Mouse (Mus musculus) testis, postnatal 14 days (tissue): ENCODE results near the gene Il1f10.

Source experiments
- DNase-seq: peaks from one replicate; pipeline ENCODE4 v3.0.0; 2021; ENCODE audit warnings: low spot score

Gene Il1f10

DNA sequence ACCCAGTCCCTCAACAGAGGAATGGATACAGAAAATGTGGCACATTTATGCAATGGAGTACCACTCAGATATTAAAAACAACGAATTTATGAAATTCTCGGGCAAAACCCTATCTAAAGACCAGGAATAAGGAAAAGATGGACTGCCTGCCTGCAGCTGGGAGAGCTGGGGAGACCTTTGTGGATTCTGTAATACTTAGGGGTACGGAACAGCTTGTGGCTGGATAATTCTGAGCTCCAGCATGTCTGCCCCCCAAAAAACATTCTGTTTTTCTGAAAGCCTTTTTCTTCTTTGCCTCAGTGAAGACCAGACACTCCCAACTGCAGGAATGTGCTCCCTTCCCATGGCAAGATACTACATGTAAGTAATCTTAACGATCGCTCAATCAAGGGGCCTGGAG is at the start of gene Il1f10:
TSS of gene Il1f10 (plus strand) at position 301 of the 400 bp plus-strand sequence.
- DNase-seq, result no peak

DNA sequence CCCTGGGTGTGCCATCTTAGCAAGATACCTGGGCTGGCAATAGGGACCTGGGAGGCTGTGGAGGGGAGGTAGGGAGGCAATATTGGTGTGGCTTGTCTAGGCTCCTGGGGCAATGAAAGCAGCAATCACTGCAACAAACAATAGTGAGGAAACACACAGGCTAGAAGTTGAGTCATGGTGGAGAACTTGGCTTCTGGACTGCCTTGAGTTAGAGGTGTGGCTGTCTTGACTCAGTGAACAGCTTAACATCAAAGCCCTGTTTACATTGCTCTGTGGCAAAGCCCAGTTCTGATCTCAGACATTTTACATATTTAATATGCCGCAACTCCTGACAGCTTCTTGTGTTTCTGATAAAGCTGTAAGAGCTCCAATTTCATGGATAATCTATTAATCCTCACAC is 23.5 kb upstream of the Il1f10 start:
- DNase-seq, result no peak

DNA sequence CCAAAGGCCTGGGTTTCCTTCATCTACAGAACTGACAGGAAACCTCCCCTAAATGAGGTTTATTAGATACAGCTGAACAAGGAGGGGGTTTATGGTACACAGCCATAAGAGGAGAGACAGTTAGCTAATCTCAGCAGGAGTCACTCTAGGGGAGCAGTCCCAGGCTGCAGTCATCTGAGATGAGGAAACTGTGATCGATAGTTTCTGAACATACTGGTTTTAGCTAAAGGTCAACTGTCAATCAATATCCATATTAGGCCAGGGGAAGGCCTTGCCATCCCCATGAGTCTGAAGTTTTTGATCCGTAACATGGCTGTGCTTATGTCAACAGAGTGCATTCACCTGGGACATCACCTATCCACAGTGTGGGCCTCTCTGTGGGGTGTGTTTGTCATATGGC is 17.4 kb upstream of the Il1f10 start:
- no peak for DNase-seq

DNA sequence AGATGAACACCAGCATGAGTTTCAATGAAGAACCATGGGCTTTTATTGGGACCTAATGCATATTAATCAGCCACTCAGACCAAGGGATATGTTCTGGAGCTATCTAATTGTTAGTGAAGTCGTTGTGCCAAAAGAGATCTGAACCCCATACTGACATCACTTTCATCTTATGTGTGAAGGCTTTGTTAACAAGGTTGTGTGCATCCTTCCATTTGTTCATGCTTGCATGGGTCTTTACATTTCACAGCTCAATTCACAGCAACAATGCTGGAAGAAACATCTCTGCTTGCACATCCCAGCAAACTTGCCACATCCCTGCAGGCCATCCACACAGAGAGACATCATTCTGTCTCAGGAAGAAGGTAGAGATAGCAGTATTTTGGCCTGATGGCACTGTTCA is 15.8 kb upstream of the Il1f10 start:
- no peak for DNase-seq

DNA sequence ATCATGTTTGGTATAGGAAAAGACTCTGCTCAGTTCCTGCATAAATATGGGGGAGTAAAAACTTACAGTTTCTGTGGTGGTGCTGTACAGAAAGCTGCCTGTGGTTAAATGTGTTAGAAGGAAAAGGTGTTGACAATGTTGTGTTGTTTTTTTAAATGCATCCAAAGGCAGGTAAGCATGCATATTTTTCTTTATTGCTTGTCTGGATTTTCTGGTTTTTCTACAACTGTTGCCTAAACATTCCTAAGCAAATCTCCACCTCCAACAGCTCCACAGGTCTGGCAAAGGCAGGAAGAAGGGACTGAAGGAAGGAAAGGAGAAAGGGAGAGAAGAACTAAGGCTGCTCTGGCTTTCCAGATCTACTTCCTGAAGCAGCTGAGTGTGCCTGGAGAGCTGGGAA is 14.3 kb upstream of the Il1f10 start, which contains the start of gene Il1f5:
TSS of gene Il1f5 (plus strand) at position 301 of the 400 bp plus-strand sequence.
- no peak for DNase-seq

DNA sequence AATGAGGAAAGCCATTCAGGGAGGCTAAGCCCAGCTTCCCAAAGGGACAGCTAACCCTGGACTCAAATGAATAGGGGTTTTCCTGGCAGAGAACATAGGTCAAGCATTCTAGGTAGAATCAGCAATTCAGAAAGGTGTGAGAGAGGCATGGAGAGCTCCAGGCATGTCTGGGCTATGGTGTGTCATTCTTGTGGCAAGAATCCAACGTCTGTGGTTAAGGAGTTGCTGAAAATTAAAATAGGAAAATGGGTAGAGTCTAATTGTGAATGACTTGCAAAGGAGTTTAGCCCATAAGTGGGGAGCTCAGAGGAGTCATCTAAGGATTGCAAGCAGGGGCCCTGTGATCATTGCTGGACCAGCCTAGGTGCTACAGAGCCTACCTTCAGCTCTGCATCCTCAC is 3.6 kb downstream of the Il1f10 start:
- DNase-seq, result no peak

DNA sequence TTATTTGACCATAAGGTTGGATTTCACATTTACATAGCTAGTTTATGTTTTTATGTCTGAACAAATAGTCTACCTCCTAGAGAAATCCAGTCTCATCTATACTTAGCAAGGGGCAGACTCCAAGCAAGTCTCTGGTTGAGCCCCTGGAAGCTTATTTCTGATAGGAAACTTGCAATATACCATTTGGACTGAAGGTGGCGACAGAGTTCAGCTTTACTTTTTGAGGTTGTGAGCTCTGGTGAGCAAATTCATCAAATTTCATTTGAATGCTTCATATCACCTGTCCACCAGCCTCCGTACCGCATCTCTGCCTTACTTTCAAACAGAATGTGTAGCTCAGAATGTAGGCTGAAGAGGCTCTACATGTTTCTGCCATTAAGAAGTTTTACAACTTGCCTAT is 5.8 kb downstream of the Il1f10 start:
- peak; percentile 10 for DNase-seq

DNA sequence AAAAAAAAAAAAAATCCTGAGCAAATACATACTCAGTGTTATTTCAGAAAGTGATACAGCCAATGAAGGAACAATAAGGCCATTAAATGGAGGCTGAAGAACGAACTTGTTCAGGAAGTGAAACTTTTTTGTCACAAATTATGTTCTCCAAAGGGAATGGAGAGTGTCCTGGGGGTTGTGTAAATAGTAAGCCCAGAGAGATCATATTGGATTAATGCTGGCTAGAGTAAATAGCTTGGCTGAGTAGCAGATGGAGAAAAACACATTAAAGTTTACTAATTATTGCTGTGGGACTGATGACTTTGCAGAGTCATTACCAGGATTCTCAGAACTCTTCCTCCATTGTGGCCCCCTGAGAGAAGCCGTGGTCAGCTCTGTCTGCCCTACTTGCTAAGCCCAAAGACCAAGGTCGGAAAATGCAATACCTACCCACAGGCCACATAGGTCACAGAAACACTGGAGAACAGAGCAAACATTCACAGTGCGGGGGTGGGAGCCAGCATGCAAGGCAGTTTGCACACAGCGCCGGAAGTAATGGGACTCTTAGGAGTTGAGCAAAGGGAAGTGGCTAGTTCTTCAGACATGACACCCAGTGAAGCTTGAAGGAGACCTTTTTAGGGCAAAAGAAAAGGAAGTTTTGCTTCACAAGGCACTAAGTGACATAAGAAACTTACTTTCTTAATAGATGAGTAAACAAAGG is 20.5 kb downstream of the Il1f10 start:
- no peak for DNase-seq

DNA sequence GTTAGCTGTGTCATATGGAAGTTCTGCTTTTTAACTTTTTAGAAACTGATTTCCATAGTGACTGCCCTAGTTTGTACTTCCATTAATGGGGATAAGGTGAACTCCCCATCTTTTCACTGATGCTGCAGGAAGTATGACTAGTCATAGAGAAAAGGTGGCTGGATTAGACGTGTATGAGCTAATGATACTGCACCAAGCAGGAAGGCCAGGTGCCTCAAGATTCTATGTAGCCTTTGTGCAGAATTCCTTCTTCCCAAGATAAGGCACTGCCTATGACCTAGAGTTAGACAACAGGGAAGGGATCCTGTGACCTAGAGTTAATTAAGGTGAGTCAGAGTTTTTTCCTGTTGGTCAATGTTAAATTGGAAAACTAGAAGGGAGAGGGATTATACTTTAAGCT is 25.9 kb downstream of the Il1f10 start:
- no peak for DNase-seq

DNA sequence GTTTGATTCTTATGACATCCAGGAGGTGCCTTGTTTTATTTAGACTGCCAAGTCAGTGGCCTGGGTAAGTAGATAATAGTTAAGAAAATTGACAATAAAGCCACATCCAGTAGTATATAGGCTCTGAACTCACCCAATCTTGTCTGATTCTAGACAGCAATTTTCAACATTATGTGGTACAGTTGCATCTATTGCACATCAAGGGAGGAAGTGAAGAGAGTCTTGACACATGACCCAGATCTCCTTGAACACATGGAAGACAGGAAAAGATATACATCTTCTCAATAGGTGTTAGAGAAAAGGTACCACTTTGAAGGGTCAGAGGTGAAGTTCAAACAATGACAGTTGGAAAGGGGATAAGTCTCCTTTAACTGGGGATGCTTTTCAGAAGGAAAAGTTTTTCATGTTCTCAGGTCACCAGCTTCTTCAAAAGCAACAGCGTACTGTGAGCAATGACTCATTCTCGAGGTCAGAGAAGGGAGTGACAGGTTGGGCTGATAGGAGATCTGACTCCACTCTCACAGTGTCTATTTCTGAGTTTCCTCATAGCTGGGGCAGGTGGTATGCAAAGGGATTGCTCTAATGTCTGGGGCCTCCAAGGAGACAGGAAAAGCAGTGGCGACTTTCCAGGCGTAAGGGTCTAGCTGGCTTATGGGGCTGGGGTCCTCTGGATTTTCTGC is 27.1 kb downstream of the Il1f10 start:
- DNase-seq, result no peak

DNA sequence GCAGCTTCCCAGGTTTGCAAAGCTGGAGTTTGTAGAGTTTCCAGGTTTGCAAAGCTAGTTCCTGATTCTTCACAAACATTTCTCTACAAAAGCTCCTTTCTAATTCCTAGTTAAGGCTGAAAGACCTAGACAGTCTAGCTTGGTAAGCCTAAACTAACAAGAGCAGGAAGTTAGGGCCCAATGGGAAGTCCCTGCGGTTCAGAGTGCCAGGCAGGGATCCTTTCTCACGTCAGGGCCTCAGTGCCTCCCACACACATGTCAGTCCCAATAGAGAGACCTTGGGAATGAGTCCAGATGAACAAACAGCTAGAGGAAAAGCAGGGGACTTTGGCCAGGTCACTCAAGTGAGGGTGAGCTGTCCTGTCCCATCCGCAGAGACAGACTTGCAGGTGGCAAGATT is 44.3 kb downstream of the Il1f10 start:
- no peak for DNase-seq

DNA sequence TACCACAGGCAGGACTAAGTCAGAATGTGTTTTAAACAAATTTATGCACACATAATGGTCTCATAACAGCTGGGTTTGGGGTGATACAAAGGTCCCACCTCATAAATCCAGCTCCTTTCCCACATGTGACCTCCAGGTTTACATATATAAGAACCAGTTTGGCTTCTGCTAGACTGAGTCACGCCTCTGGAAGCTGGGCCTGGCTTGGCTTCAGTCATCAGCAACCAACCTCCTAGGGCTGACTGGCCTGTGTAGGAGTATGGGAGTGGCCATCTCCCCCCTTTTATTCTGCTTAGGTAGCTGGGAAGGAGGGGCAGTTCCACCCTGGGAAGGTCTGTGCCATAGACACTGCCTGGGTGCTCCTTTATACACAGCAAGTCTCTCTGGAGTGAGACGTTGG is 45.5 kb downstream of the Il1f10 start, which contains the start of gene Il1rn:
TSS of gene Il1rn (plus strand) at position 309 of the 400 bp plus-strand sequence.
- DNase-seq, result no peak

DNA sequence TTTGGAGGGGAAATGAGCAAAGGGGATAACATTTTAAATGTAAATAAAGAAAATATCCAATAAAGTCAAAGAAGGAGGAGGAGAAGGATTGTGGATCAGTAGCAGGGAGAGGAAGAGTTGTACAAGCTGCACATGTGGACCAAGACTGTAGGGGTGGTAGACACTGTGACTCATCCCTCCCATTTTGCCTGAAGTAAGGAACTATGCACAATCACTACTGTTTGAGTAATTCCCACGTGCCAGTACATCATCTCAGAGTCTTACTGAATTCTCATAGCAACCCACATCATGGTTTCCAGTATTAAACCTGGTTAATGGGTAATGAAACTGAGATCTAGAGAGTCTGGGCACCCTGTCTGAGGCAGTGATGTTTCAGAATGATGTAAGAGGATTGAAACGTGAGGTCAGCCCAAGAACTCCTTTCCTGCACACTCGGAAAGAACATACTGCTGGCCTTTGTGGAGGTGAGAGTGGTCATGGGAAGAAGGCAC is 50.4 kb downstream of the Il1f10 start:
- no peak for DNase-seq
